Mouse (Mus musculus) kidney, postnatal 14 days (tissue): ENCODE results near the gene Olfr576.

ENCODE experiments used
- DNase-seq: peaks from one replicate; pipeline ENCODE4 v3.0.0; 2022; ENCODE audit warnings: mixed read lengths

The Olfr576 gene

GRCm38 (mm10) chr7:102962360-102962759 lies at the start of gene Olfr576:
Olfr576 (plus strand) TSS chr7:102962660.
- DNase-seq, result no peak

DNA sequence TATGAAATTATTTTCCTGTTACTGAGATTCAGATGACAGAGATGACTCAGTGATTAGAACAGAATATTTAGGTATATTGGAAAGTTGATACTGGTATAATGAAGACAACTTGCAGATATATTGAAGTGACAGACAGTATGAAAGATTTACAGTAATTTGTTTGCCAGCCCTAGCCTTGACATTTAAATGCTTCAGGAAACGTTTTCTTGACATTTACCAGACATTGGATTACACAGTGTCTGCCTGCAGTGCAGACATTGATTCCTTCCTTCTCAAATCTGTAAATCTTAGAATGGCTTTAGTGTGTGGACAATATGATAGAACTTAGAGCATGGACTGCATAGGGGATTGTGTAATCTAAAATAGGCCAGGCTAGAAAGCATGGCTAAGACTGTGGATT lies 47.2 kb upstream of the Olfr576 start:
- no peak for DNase-seq

DNA sequence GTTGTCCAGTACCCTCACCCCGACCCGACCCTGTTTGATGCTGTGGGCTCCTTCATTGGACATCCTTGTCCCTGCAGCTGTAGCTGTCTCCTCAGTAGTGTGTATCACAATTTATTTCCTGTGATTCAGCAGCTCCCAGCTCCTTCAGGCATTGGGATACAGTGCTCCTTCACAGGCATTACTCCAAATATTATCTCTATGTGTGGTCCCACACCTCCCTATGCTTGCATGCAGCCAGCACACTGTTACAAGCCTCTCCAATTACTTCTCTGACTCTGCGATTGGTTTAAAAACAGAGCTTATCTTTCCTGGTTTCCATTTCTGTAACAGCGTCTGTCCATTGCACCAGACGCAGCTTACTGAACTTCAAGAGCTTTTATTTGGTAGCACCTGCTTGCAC lies 46.1 kb upstream of the Olfr576 start:
- DNase-seq, result no peak

GRCm38 (mm10) chr7:102917032-102917875 lies 45.2 kb upstream of the Olfr576 start, which contains the start of gene Olfr571:
Olfr571 (minus strand) TSS chr7:102917536.
- DNase-seq, result no peak

DNA sequence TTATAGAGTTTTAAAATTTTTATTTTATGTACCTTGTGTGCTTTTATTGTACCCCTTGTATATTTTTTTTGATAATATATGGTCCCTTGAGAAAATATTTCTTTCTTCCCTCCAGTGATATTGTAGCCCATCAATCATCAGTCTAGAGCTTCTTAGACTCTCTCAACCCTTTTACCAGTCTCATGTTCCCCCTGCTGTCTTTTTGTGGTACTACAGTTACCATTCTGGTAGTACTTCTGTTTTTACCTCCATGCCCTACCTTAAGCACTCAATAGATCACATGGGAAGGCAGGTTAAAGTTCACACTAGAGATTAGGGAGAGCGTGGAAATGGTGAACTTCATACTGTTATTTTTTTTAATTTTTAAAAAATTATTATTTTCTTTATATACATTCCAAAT lies 42.8 kb upstream of the Olfr576 start:
- DNase-seq, result peak; percentile 19

DNA sequence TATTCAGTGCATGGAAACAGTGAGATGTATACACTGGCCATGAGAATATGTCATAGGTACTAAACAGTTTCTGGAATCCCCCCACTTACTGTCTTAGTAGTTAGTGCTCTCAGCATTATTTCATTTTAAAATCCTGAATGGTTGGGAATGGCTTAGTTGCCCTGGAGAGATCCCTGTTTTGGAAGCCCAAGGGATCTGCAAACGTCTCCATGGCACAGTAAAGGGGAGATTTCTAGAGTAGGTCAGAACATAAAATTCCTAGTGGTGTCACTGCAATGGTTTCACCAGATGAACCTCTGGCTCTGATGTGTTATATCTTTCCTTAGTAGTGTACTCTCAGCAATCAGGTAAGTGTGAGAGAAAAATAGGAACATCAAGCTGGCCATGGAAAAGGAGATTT lies 38.4 kb upstream of the Olfr576 start, which contains the start of gene Olfr572:
Gene Olfr572, plus strand, starts transcription at position 301 of the 400 bp plus-strand sequence.
- no peak for DNase-seq

DNA sequence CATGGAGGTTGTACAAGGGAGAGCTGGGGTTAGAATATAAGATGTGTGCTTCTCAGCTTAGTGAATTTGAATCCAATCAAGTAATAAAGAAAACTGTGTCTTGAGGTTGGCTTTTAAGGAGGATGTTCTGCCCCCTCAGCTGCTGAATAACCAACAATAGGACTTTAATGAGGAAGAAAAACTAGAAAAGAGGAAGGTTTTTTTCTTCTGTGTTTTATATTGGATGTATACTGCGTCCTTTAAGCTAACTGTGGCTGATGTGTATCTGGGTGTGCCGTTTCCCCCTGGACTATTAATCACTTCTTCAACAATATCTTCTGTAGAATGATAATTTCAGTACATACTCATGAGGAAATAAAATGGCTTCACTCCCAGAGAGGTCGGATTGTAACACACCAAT lies 35.4 kb upstream of the Olfr576 start:
- DNase-seq, result no peak

- no peak for DNase-seq
These were observed 20.0 kb upstream of the Olfr576 start, which contains the start of gene Olfr573-ps1 for GRCm38 (mm10) chr7:102942475-102942874. Olfr573-ps1 (minus strand) TSS chr7:102942575.

DNA sequence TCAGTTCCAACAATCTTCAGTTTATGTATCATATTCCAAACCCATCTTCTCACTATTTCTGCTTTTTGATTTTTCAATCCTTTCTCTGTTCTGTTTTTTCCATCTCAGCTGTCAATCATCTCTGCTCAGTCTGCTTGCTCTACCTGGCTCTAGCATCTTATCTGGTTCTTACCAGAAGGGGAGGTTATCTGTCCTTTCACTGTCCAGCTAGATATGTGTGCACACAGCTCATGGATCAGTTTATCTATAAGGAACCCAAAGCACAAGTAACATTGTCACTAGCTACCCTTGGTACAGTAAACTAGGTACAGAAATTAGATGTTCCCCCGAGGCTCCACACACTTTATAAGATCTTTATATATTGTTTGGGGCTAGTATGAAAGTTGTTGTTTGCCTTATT lies 19.0 kb upstream of the Olfr576 start:
- no peak for DNase-seq

DNA sequence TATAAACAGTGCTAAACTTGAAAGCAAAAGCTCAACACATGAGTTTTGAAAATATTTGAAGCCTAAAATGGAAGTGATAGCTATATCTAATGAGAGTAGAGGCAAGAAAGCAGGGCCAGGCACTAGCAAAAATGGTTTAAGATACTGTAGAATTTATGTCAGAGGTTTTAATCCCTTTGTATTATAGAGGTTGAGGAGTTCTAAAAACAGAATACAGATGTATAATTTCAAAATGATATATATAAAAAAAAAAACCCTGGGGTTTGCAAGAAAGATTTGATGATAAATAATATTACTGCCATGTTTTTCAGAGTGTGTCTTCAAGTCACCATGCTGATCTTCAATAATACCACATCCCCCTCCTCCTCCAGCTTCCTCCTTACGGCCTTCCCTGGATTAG lies 14.3 kb upstream of the Olfr576 start, which contains the start of gene Olfr574:
Gene Olfr574, plus strand, starts transcription at position 301 of the 400 bp plus-strand sequence.
- no peak for DNase-seq

GRCm38 (mm10) chr7:102950732-102951131 lies 11.7 kb upstream of the Olfr576 start:
- no peak for DNase-seq

GRCm38 (mm10) chr7:102958137-102958536 lies 4.3 kb upstream of the Olfr576 start:
- DNase-seq, result no peak

GRCm38 (mm10) chr7:102958593-102958992 lies 3.9 kb upstream of the Olfr576 start, which contains the start of gene Olfr575:
Olfr575 (minus strand) TSS chr7:102958775.
- no peak for DNase-seq

- DNase-seq, result no peak
These were observed 11.9 kb downstream of the Olfr576 start for GRCm38 (mm10) chr7:102974399-102974798.

DNA sequence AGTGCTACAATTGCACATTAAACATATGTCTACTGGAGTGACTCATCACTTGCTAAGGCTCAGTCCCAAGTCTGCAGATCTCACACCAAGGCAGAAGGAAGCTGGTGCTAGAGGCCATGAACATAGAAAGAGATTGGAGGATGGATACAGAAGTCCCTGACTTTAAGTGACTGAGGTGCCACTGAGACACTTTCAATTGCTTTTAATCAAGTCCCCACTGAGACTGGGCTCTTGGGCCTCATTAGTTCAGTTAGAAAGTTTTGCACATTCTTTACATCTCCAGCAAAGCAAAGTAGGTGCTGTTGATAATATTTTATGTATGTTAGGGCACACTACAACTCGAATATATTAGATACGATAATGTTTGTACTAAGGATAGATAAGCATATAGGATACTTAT lies 13.4 kb downstream of the Olfr576 start, which contains the start of gene Olfr577:
Gene Olfr577, minus strand, starts transcription at position 101 of the 400 bp plus-strand sequence.
- no peak for DNase-seq

- DNase-seq, result no peak
These were observed 26.8 kb downstream of the Olfr576 start, which contains the start of gene Olfr578 for GRCm38 (mm10) chr7:102989224-102989623. Olfr578 (minus strand) TSS chr7:102989324.
